Mouse (Mus musculus) hindbrain, embryonic 11.5 days (tissue): Measurements from ENCODE around the gene Basp1. TPM values are rescaled to one million over a fixed set of nuclear protein-coding genes. Genes with fewer than 3 reads are reported as not detected.
"Not testable (repeated sequence)": the region's sequence is repeated elsewhere in the genome, so short reads cannot be mapped to it uniquely, and the experiment has no call there.

Experiments used
- ATAC-seq: fragments of 200-750 bp; cut with Nextera tagmentation; 2 replicates; pipeline ENCODE4 v1.8.0; 2017; ENCODE audit warnings: mild to moderate bottlenecking, moderate TSS enrichment, moderate library complexity; ENCODE audit not compliant: low FRiP score
- DNase-seq: peaks from one replicate; pipeline ENCODE4 v3.0.0-alpha.2; 2015; ENCODE audit warnings: low spot score
- H3K27ac ChIP-seq: fragments of 300-500 bp; sonication (generic); 2 replicates; pipeline ENCODE4 v1.5.1; 2014; ENCODE audit warnings: mild to moderate bottlenecking, low read depth, low read length
- H3K27me3 ChIP-seq: fragments of 300-500 bp; sonication (generic); 2 replicates; pipeline ENCODE4 v1.6.1; 2014; ENCODE audit warnings: mild to moderate bottlenecking, low read length, moderate library complexity, mixed read lengths; ENCODE audit not compliant: control insufficient read depth, insufficient read depth
- H3K36me3 ChIP-seq: fragments of 300-500 bp; sonication (generic); 2 replicates; pipeline ENCODE4 v1.6.1; 2014; ENCODE audit warnings: mild to moderate bottlenecking, low read length, moderate library complexity, mixed read lengths; ENCODE audit not compliant: control insufficient read depth, insufficient read depth
- H3K4me1 ChIP-seq: fragments of 300-500 bp; sonication (generic); replicated peaks from 2 replicates; pipeline ENCODE4 v1.6.1; 2014; ENCODE audit warnings: low read length, mixed read lengths; ENCODE audit not compliant: control insufficient read depth, insufficient read depth
- H3K4me2 ChIP-seq: fragments of 300-500 bp; sonication (generic); replicated peaks from 2 replicates; pipeline ENCODE4 v1.6.1; 2014; ENCODE audit warnings: mild to moderate bottlenecking, low read depth, low read length
- H3K4me3 ChIP-seq: fragments of 300-500 bp; sonication (generic); 2 replicates; pipeline ENCODE4 v1.5.1; 2014; ENCODE audit warnings: low read depth, low read length
- H3K9ac ChIP-seq: fragments of 300-500 bp; sonication (generic); 2 replicates; pipeline ENCODE4 v1.6.1; 2014; ENCODE audit warnings: low read depth, low read length
- H3K9me3 ChIP-seq: fragments of 300-500 bp; sonication (generic); 2 replicates; pipeline ENCODE4 v1.6.1; 2016; ENCODE audit warnings: low read length; ENCODE audit not compliant: control insufficient read depth
- WGBS: fragments of 180-500 bp; shearing (Covaris S2); extraction: QIAGEN DNeasy Blood & Tissue Kit; methylation state at CpG from one replicate; pipeline ENCODE4 v1.1.7; 2014; 5-methylcytosine and 5-hydroxymethylcytosine counted together
- polyA plus RNA-seq: library from polyadenylated mRNA; unstranded; fragments of >200 nt; fragmentation: Nextera tagmentation; extraction: Ambion mirVana; gene quantifications from 2 replicates; pipeline ENCODE4 v1.2.1, GENCODE M21; 2014

The Basp1 gene
- polyA plus RNA-seq, result 130 and 214 TPM in 2 replicates

GRCm38 (mm10) chr15:25413378-25413901, at the start of gene Basp1:
TSS of gene Basp1 (minus strand) at chr15:25413764.
- ATAC-seq (peak; percentile 57), DNase-seq (peak; percentile 87)
- Histone ChIP-seq H3K4me3 (peak within 1 kb of the TSS; percentile 92), H3K27ac (peak within 1 kb of the TSS; percentile 95), H3K4me2 (peak within 1 kb of the TSS; percentile 51), H3K9ac (peak within 1 kb of the TSS; percentile 99), H3K27me3 (no peaks in the 10 kb centered on the region), H3K9me3 (no peaks in the 10 kb centered on the region), H3K4me1 (0 out of 2 replicates have a peak, but pooled peaks cover 3% of the 10 kb centered on the region), H3K36me3 (no peaks in the 10 kb centered on the region)
- 0% methylated on average over 23 of the region's 60 CpGs for WGBS

GRCm38 (mm10) chr15:25463076-25463475, 49.5 kb upstream of the Basp1 start:
- H3K4me1 ChIP-seq, H3K27me3 ChIP-seq, H3K9ac ChIP-seq, H3K27ac ChIP-seq, H3K4me3 ChIP-seq, H3K36me3 ChIP-seq, ATAC-seq, DNase-seq, H3K9me3 ChIP-seq, H3K4me2 ChIP-seq: not testable (repeated sequence)

GRCm38 (mm10) chr15:25462056-25462762, 48.6 kb upstream of the Basp1 start:
- Histone ChIP-seq H3K4me3 (no peak overlapping the region), H3K4me1 (no peaks in the 10 kb centered on the region), H3K27me3 (no peaks in the 10 kb centered on the region), H3K9me3 (no peaks in the 10 kb centered on the region), H3K4me2 (no peak overlapping the region), H3K36me3 (no peaks in the 10 kb centered on the region), H3K9ac (no peak overlapping the region), H3K27ac (no peak overlapping the region)
- 87% methylated on average over 6 of the region's 6 CpGs for WGBS
- DNase-seq, result no peak
- no peak for ATAC-seq

GRCm38 (mm10) chr15:25459901-25460300, 46.3 kb upstream of the Basp1 start:
- H3K27me3 ChIP-seq, result no peaks in the 10 kb centered on the region
- H3K9me3 ChIP-seq, result no peaks in the 10 kb centered on the region
- H3K36me3 ChIP-seq, result no peaks in the 10 kb centered on the region
- no peak for DNase-seq
- 72% methylated on average over 7 of the region's 7 CpGs for WGBS
- no peaks in the 10 kb centered on the region for H3K4me1 ChIP-seq
- H3K9ac ChIP-seq, result no peak overlapping the region
- H3K4me3 ChIP-seq, result no peak overlapping the region
- H3K4me2 ChIP-seq, result no peak overlapping the region
- no peak overlapping the region for H3K27ac ChIP-seq
- no peak for ATAC-seq

- DNase-seq, result no peak
- Histone ChIP-seq H3K27me3 (no peaks in the 10 kb centered on the region), H3K4me3 (no peak overlapping the region), H3K9ac (no peak overlapping the region), H3K4me1 (no peaks in the 10 kb centered on the region), H3K9me3 (no peaks in the 10 kb centered on the region), H3K4me2 (no peak overlapping the region), H3K27ac (no peak overlapping the region), H3K36me3 (no peaks in the 10 kb centered on the region)
- 83% methylated on average over 2 of the region's 2 CpGs for WGBS
- no peak for ATAC-seq
Measured at GRCm38 (mm10) chr15:25457421-25457820, 43.9 kb upstream of the Basp1 start.

- Histone ChIP-seq H3K27me3 (no peaks in the 10 kb centered on the region), H3K36me3 (no peaks in the 10 kb centered on the region), H3K27ac (no peak overlapping the region), H3K4me3 (no peak overlapping the region), H3K9ac (no peak overlapping the region), H3K4me2 (no peak overlapping the region), H3K4me1 (no peaks in the 10 kb centered on the region), H3K9me3 (no peaks in the 10 kb centered on the region)
- WGBS, result 95% methylated on average over 3 of the region's 3 CpGs
- ATAC-seq (no peak), DNase-seq (no peak)
Measured at GRCm38 (mm10) chr15:25453538-25453937, 40.0 kb upstream of the Basp1 start.

GRCm38 (mm10) chr15:25449348-25449747, 35.8 kb upstream of the Basp1 start:
- DNase-seq (no peak), ATAC-seq (no peak)
- H3K9me3 ChIP-seq, result no peaks in the 10 kb centered on the region
- WGBS, result 40% methylated on average over 1 of the region's 1 CpGs
- no peaks in the 10 kb centered on the region for H3K36me3 ChIP-seq
- H3K27me3 ChIP-seq, result no peaks in the 10 kb centered on the region
- no peak overlapping the region for H3K9ac ChIP-seq
- H3K4me1 ChIP-seq, result no peaks in the 10 kb centered on the region
- no peak overlapping the region for H3K27ac ChIP-seq
- H3K4me3 ChIP-seq, result no peak overlapping the region
- no peak overlapping the region for H3K4me2 ChIP-seq

- Histone ChIP-seq H3K4me1 (no peaks in the 10 kb centered on the region), H3K4me2 (no peak overlapping the region), H3K4me3 (no peak overlapping the region), H3K9me3 (no peaks in the 10 kb centered on the region), H3K27me3 (no peaks in the 10 kb centered on the region), H3K9ac (no peak overlapping the region), H3K36me3 (no peaks in the 10 kb centered on the region), H3K27ac (no peak overlapping the region)
- WGBS, result 83% methylated on average over 4 of the region's 4 CpGs
- ATAC-seq (no peak), DNase-seq (no peak)
Measured at GRCm38 (mm10) chr15:25448703-25449340, 35.3 kb upstream of the Basp1 start.

GRCm38 (mm10) chr15:25447136-25447535, 33.6 kb upstream of the Basp1 start:
- DNase-seq, result no peak
- no peaks in the 10 kb centered on the region for H3K36me3 ChIP-seq
- H3K4me2 ChIP-seq, result no peak overlapping the region
- H3K4me1 ChIP-seq, result no peaks in the 10 kb centered on the region
- 84% methylated on average over 6 of the region's 6 CpGs for WGBS
- H3K27ac ChIP-seq, result no peak overlapping the region
- H3K4me3 ChIP-seq, result no peak overlapping the region
- no peak overlapping the region for H3K9ac ChIP-seq
- no peaks in the 10 kb centered on the region for H3K9me3 ChIP-seq
- ATAC-seq, result no peak
- no peaks in the 10 kb centered on the region for H3K27me3 ChIP-seq
